Mouse (Mus musculus) MEL (cell line): ENCODE measurements around the gene Olfr389.

ENCODE experiments used
- CTCF ChIP-seq, 3 experiments: IDR thresholded peaks in 2 of 3; conservative IDR thresholded peaks in 1 of 3; 2 replicates each; pipeline ENCODE4 v1.5.1; 2011 to 2012; ENCODE audit warnings: low read length in 3 of 3, low read depth in 2 of 3, mild to moderate bottlenecking in 2 of 3, improper control_type of control experiment in 1 of 3, inconsistent platforms in 1 of 3, mixed read lengths in 1 of 3, moderate library complexity in 1 of 3; ENCODE audit not compliant: control insufficient read depth in 1 of 3, insufficient read depth in 1 of 3, poor library complexity in 1 of 3, severe bottlenecking in 1 of 3
- GATA1 ChIP-seq: IDR thresholded peaks from 2 replicates; pipeline ENCODE4 v1.6.1; 2011; ENCODE audit warnings: low read depth, low read length, improper control_type of control experiment
- JUND ChIP-seq: IDR thresholded peaks from 2 replicates; pipeline ENCODE4 v1.6.1; 2011; ENCODE audit warnings: low read depth, mild to moderate bottlenecking, improper control_type of control experiment, low read length
- MXI1 ChIP-seq: IDR thresholded peaks from 2 replicates; pipeline ENCODE4 v1.6.1; 2011; ENCODE audit warnings: mild to moderate bottlenecking, low read depth, low read length, improper control_type of control experiment
- POLR2A ChIP-seq, 2 experiments: IDR thresholded peaks; 2 replicates each; pipeline ENCODE4 v1.6.1; 2011 to 2012; ENCODE audit warnings: low read length in 2 of 2, mild to moderate bottlenecking in 2 of 2, control low read depth in 1 of 2, improper control_type of control experiment in 1 of 2, low read depth in 1 of 2, moderate library complexity in 1 of 2; ENCODE audit not compliant: control insufficient read depth in 1 of 2, insufficient read depth in 1 of 2, poor library complexity in 1 of 2
- POLR2AphosphoS2 ChIP-seq: IDR thresholded peaks from 2 replicates; pipeline ENCODE4 v1.6.1; 2011; ENCODE audit warnings: low read length, improper control_type of control experiment
- USF1 ChIP-seq: IDR thresholded peaks from 2 replicates; pipeline ENCODE4 v1.6.1; 2014; ENCODE audit warnings: low read depth, mild to moderate bottlenecking, inconsistent platforms, low read length, improper control_type of control experiment, moderate library complexity
- USF2 ChIP-seq, 2 experiments: IDR thresholded peaks; 2 replicates each; pipeline ENCODE4 v1.6.1; 2011 to 2012; ENCODE audit warnings: improper control_type of control experiment in 2 of 2, low read length in 2 of 2, borderline replicate concordance in 1 of 2, inconsistent platforms in 1 of 2, low read depth in 1 of 2, mild to moderate bottlenecking in 1 of 2; ENCODE audit not compliant: insufficient read depth in 1 of 2
- ZKSCAN1 ChIP-seq: IDR thresholded peaks from 2 replicates; pipeline ENCODE4 v1.6.1; 2012; ENCODE audit warnings: low read depth, mild to moderate bottlenecking, inconsistent platforms, low read length, improper control_type of control experiment, moderate library complexity
- ZMIZ1 ChIP-seq: IDR thresholded peaks from 2 replicates; pipeline ENCODE4 v1.6.1; 2012; ENCODE audit warnings: low read depth, mild to moderate bottlenecking, inconsistent platforms, low read length, improper control_type of control experiment, moderate library complexity
- ZNF384 ChIP-seq: IDR thresholded peaks from 2 replicates; pipeline ENCODE4 v1.6.1; 2012; ENCODE audit warnings: low read depth, mild to moderate bottlenecking, inconsistent platforms, low read length, improper control_type of control experiment

GRCm38 (mm10) chr11:73816949-73817348 is 36.4 kb upstream of the Olfr389 start, which contains the start of gene Olfr392:
- TF ChIP-seq CTCF (IDR thresholded peaks at IDR 0.05 in 2 of 3, conservative IDR thresholded peaks at IDR 0.05 in 1 of 3; ENCODE audit: control insufficient read depth in 1 of 3, insufficient read depth in 1 of 3, low read depth in 2 of 3, low read length in 3 of 3, poor library complexity in 1 of 3, severe bottlenecking in 1 of 3) (no peak), POLR2A (IDR thresholded peaks at IDR 0.05; ENCODE audit: control insufficient read depth in 1 of 2, insufficient read depth in 1 of 2, low read depth in 1 of 2, low read length in 2 of 2, poor library complexity in 1 of 2) (no peak), ZNF384 (no peak), POLR2AphosphoS2 (no peak), GATA1 (no peak), JUND (no peak), USF2 (IDR thresholded peaks at IDR 0.05; ENCODE audit: borderline replicate concordance in 1 of 2, insufficient read depth in 1 of 2, low read depth in 1 of 2, low read length in 2 of 2) (no peak), MXI1 (no peak), ZMIZ1 (no peak), ZKSCAN1 (no peak), USF1 (no peak)
